Mouse (Mus musculus) cerebellum, adult 2 months (tissue): ENCODE data around the gene Dzip3. TPM values are rescaled to one million over a fixed set of nuclear protein-coding genes. Genes with fewer than 3 reads are reported as not detected.

Source experiments
- DNase-seq, 2 experiments: peaks; one replicate each; pipeline ENCODE4 v3.0.0; 2021
- H3K27ac ChIP-seq: fragments of 200-500 bp; 2 replicates; pipeline ENCODE4 v1.5.1; 2012; ENCODE audit warnings: low read length, control low read depth, inconsistent platforms; ENCODE audit not compliant: insufficient read depth
- H3K27me3 ChIP-seq: fragments of 200-500 bp; 2 replicates; pipeline ENCODE4 v1.6.1; 2012; ENCODE audit warnings: inconsistent platforms, mild to moderate bottlenecking, low read length, moderate library complexity; ENCODE audit not compliant: control insufficient read depth, insufficient read depth
- H3K4me1 ChIP-seq: fragments of 200-500 bp; 2 replicates; pipeline ENCODE4 v1.6.1; 2011; ENCODE audit warnings: low read length; ENCODE audit not compliant: control insufficient read depth, insufficient read depth
- H3K4me3 ChIP-seq: fragments of 200-500 bp; replicated peaks from 2 replicates; pipeline ENCODE3; 2011; ENCODE audit warnings: mild to moderate bottlenecking, low read depth, low read length, control low read depth; ENCODE audit not compliant: insufficient read depth
- CTCF ChIP-seq: fragments of 200-500 bp; IDR thresholded peaks from 2 replicates; pipeline ENCODE4 v1.5.1; 2011; ENCODE audit warnings: low read depth, mild to moderate bottlenecking, control low read depth, low read length, moderate library complexity, borderline replicate concordance; ENCODE audit not compliant: insufficient read depth
- POLR2A ChIP-seq: fragments of 200-500 bp; IDR thresholded peaks from 2 replicates; pipeline ENCODE4 v1.6.1; 2011; ENCODE audit warnings: low read length, control low read depth, borderline replicate concordance; ENCODE audit not compliant: insufficient read depth
- WGBS: fragments of 180-500 bp; shearing (Covaris S2); methylation state at CpG from one replicate; pipeline ENCODE4 v1.1.7; 2018; 5-methylcytosine and 5-hydroxymethylcytosine counted together
- polyA plus RNA-seq: library from polyadenylated mRNA; depleted of rRNA; stranded (reverse); fragments of >200 nt; gene quantifications from 2 replicates; pipeline ENCODE4 v1.2.3, GENCODE M21; 2012; rRNA removed

Dzip3 gene
- polyA plus RNA-seq: 67.2 and 76.2 TPM in 2 replicates

DNA sequence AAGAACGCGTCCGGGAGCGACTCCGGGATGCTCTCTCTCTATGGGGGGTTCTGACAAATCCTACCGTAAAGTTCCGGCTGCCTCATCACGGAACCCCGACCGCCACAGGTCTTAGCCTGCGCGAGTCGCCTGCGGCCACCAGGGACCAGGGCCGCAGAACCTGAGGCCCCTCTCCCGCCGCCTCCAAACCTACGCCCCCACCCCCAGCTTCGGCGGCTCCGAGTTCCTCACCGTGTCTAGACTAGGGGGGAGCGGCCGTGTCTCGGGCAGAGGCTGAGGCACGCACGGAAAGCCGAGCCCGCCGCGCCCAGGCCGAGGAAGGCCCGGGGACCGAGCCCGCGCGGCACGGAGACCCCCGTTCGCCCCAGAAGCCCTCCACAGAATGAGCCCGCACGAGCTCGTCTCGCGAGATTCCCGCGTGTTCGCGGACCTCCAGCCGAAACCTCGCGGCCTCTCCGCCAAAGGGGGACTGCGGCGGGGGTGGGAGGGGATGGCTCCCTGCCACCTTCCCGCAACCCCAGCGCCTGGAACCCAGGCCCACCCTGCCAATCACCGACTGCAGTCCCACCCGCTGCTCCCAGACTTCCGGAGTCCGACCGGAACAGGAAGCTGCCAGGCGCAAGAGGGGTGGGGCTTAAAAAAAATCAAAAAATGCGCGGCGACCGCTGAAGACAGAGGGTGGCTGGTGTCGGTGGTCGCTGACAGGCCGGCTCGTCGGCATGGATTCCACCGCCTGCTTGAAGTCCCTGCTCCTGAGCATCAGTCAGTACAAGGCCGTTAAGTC, at the start of gene Dzip3, which contains the start of gene Cip2a:
Gene Dzip3, minus strand, starts transcription at position 607 of the 784 bp plus-strand sequence.
Gene Cip2a, plus strand, starts transcription at position 627 of the 784 bp plus-strand sequence.
- peaks cover 3% of the 10 kb centered on the region; the same call in 1 of the 2 replicates for H3K4me1 ChIP-seq
- H3K27me3 ChIP-seq: no peaks in the 10 kb centered on the region
- WGBS: under 1% methylated on average over 74 of the region's 74 CpGs
- peak; percentile 88 for DNase-seq
- H3K4me3 ChIP-seq: peak within 1 kb of the TSS; percentile 98
- peak within 1 kb of the TSS; percentile 94 for H3K27ac ChIP-seq
- peak; percentile 56; the same call in 1 of the 2 replicates for TF ChIP-seq POLR2A
- TF ChIP-seq CTCF: no peak

- no peaks in the 10 kb centered on the region for H3K27me3 ChIP-seq
- no peak overlapping the region for H3K27ac ChIP-seq
- no peaks in the 10 kb centered on the region for H3K4me1 ChIP-seq
- 78% methylated on average over 3 of the region's 3 CpGs for WGBS
- no peak overlapping the region for H3K4me3 ChIP-seq
- no peak for DNase-seq
- TF ChIP-seq POLR2A: no peak
- no peak for TF ChIP-seq CTCF
Measured at GRCm38 (mm10) chr16:49040554-49041221, 46.7 kb upstream of the Dzip3 start.

GRCm38 (mm10) chr16:49037771-49038170, 43.8 kb upstream of the Dzip3 start:
- Histone ChIP-seq H3K4me1 (no peaks in the 10 kb centered on the region), H3K27me3 (no peaks in the 10 kb centered on the region), H3K4me3 (no peak overlapping the region), H3K27ac (no peak overlapping the region)
- TF ChIP-seq CTCF (no peak), POLR2A (no peak)
- WGBS: 79% methylated on average over 4 of the region's 4 CpGs
- no peak for DNase-seq

GRCm38 (mm10) chr16:49035852-49036251, 41.9 kb upstream of the Dzip3 start:
- H3K4me1 ChIP-seq: no peaks in the 10 kb centered on the region
- TF ChIP-seq POLR2A (no peak), CTCF (no peak)
- 70% methylated on average over 4 of the region's 4 CpGs for WGBS
- no peaks in the 10 kb centered on the region for H3K27me3 ChIP-seq
- H3K27ac ChIP-seq: no peak overlapping the region
- peak in 1 of 2 experiments; percentile 1 for DNase-seq
- H3K4me3 ChIP-seq: no peak overlapping the region

DNA sequence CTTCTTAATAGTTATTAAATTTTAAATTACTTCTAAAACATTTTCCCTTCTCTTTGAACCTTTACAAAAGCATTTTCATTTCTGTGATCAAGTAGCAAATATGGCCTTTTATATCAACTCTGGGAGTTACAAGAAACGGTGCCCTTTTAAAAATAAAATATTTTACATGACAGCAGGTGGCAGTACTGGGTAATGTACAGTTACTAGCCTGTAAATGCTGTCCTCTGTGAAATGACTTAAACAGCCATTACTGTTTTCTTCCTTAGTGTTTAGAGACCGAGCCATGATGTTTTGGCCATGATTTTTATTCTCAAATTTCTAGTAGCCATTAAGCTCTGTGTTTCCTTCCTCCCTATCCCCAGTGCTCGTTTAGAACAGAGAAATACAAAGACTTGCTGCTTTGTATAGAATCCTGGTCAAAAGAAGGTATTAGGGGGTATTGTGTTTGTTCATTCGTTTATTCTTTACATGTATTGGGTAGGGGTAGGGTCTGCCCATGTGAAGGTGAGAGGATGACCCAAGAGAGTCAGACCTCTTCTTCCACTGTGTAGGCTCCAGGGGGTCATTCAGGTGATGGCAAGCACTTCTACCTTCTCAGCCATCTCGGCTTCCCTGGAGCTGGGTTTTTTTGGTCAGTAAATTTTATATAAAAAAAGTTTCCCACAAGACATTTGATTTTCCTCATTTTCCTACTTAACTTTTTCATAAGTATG, 22.8 kb upstream of the Dzip3 start:
- DNase-seq: no peak
- H3K27ac ChIP-seq: no peak overlapping the region
- no peak for TF ChIP-seq POLR2A
- TF ChIP-seq CTCF: no peak
- H3K4me3 ChIP-seq: no peak overlapping the region
- 72% methylated on average over 5 of the region's 5 CpGs for WGBS
- no peaks in the 10 kb centered on the region for H3K27me3 ChIP-seq
- H3K4me1 ChIP-seq: no peaks in the 10 kb centered on the region

DNA sequence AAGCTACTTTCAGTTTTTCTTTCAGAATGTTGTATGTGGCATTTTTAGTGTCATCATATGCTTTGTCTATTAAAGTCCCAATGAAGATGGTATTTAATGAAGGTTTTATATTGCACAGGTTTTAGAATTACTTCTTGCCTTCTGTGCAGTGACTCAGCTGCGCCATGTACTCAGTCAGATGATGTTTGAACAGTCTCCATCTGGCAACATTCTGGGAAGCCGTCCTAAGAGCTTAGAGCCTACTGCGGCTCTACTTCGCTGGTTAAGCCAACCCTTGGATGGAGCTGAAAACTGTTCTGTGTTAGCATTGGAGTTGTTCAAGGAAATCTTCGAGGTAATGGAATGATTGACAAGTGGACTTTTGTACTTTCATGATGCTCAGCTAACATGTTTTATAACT, 10.2 kb upstream of the Dzip3 start:
- Histone ChIP-seq H3K4me3 (no peak overlapping the region), H3K4me1 (no peaks in the 10 kb centered on the region), H3K27me3 (no peaks in the 10 kb centered on the region), H3K27ac (no peak overlapping the region)
- TF ChIP-seq CTCF (no peak), POLR2A (no peak)
- 74% methylated on average over 5 of the region's 5 CpGs for WGBS
- no peak for DNase-seq

GRCm38 (mm10) chr16:48994343-48994693, 353 bp upstream of the Dzip3 start:
- peaks cover 3% of the 10 kb centered on the region; the same call in 1 of the 2 replicates for H3K4me1 ChIP-seq
- H3K27me3 ChIP-seq: no peaks in the 10 kb centered on the region
- peak overlapping the region; percentile 98 for H3K4me3 ChIP-seq
- no peak for DNase-seq
- TF ChIP-seq CTCF (no peak), POLR2A (no peak)
- no peak overlapping the region for H3K27ac ChIP-seq
- under 1% methylated on average over 18 of the region's 18 CpGs for WGBS
